Mouse (Mus musculus): Measurements from ENCODE around the gene Tmem179b. TPM values are rescaled to one million over a fixed set of nuclear protein-coding genes. Genes with fewer than 3 reads are reported as not detected.

Tmem179b gene
- polyA plus RNA-seq, 1 experiment from 2014 or later = 113 TPM

DNA sequence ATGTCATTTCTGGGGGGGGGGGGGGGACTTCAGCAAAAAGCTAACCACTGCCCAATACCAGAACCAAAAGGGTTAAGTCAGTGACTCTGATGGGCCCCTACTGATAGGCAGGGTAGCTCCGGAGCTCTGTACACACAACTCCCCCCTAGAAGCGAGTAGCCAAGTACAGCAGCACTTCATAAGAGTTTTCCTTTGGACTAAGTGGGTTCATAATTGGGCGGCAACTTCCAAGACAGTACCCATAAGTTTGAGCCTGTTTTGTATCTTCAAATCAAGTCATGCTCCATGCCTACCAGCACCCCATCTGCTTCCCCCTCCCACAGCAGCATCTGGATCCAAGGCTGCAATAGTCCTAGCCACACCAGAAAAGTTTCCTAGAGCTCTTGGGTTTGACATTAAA is 18.6 kb downstream of the Tmem179b start:
- ATAC-seq (replicated peaks; ENCODE audit: low FRiP score, low read depth) = no peak
- peaks cover 5% of the 10 kb centered on the region for H3K4me1 ChIP-seq (replicated peaks; ENCODE audit: insufficient read depth, low read length)
- H3K9ac ChIP-seq (ENCODE audit: low read depth, low read length) = no peak overlapping the region
- peaks cover 17% of the 10 kb centered on the region for H3K36me3 ChIP-seq (ENCODE audit: insufficient read depth, low read length)
- WGBS = 62% methylated on average over 3 of the region's 3 CpGs
- H3K27me3 ChIP-seq (ENCODE audit: insufficient read depth, low read length) = no peaks in the 10 kb centered on the region
- H3K9me3 ChIP-seq (replicated peaks; ENCODE audit: low read length) = no peaks in the 10 kb centered on the region
- H3K4me2 ChIP-seq (ENCODE audit: low read length) = no peak overlapping the region
- DNase-seq (ENCODE audit: low spot score) = no peak
- no peak overlapping the region for H3K4me3 ChIP-seq (replicated peaks; ENCODE audit: low read depth, low read length)
- no peak for TF ChIP-seq CTCF (IDR thresholded peaks at IDR 0.05; ENCODE audit: low read depth)
- no peak overlapping the region for H3K27ac ChIP-seq

DNA sequence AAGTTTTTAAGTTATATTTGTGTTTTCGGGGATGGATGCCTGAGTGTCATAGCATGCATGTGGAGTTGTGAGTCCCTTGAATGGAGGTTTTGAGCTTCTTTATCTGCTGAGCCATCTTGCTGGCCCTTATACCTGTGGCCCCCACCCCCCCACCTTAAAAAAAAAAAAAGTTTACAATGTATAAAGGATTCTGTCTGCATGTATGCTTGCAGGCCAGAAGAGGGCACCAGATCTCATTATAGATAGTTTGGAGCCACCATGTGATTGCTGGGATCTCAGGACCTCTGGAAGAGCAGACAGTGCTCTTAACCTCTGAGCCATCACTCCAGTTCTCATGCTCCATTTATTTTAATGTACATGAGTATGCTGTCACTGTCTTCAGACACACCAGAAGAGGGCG is 26.9 kb downstream of the Tmem179b start:
- Histone ChIP-seq H3K4me3 (replicated peaks; ENCODE audit: low read depth, low read length) (no peak overlapping the region), H3K27me3 (ENCODE audit: insufficient read depth, low read length) (no peaks in the 10 kb centered on the region), H3K4me2 (ENCODE audit: low read length) (no peak overlapping the region), H3K27ac (no peak overlapping the region), H3K4me1 (replicated peaks; ENCODE audit: insufficient read depth, low read length) (0 out of 2 replicates have a peak, but pooled peaks cover 5% of the 10 kb centered on the region), H3K9ac (ENCODE audit: low read depth, low read length) (no peak overlapping the region), H3K9me3 (replicated peaks; ENCODE audit: low read length) (no peaks in the 10 kb centered on the region), H3K36me3 (ENCODE audit: insufficient read depth, low read length) (peaks cover 54% of the 10 kb centered on the region)
- ATAC-seq (replicated peaks; ENCODE audit: low FRiP score, low read depth) = no peak
- peak; percentile 51 for DNase-seq (ENCODE audit: low spot score)
- peak; percentile 63 for TF ChIP-seq CTCF (IDR thresholded peaks at IDR 0.05; ENCODE audit: low read depth)
- 75% methylated on average over 2 of the region's 2 CpGs for WGBS

- 90% methylated on average over 1 of the region's 1 CpGs for WGBS
- H3K27me3 ChIP-seq (ENCODE audit: insufficient read depth, low read length) = no peaks in the 10 kb centered on the region
- H3K9me3 ChIP-seq (replicated peaks; ENCODE audit: low read length) = no peaks in the 10 kb centered on the region
- H3K36me3 ChIP-seq (ENCODE audit: insufficient read depth, low read length) = peaks cover 42% of the 10 kb centered on the region
- TF ChIP-seq CTCF (IDR thresholded peaks at IDR 0.05; ENCODE audit: low read depth) = no peak
- ATAC-seq (replicated peaks; ENCODE audit: low FRiP score, low read depth) (no peak), DNase-seq (ENCODE audit: low spot score) (no peak)
- peaks cover 11% of the 10 kb centered on the region; the same call in 1 of the 2 replicates for H3K4me1 ChIP-seq (replicated peaks; ENCODE audit: insufficient read depth, low read length)
- no peak overlapping the region for H3K27ac ChIP-seq
- no peak overlapping the region for H3K4me2 ChIP-seq (ENCODE audit: low read length)
- no peak overlapping the region for H3K4me3 ChIP-seq (replicated peaks; ENCODE audit: low read depth, low read length)
- H3K9ac ChIP-seq (ENCODE audit: low read depth, low read length) = no peak overlapping the region
Observed at GRCm38 (mm10) chr19:8745382-8745781, 28.9 kb downstream of the Tmem179b start.

GRCm38 (mm10) chr19:8742176-8742575 is 32.1 kb downstream of the Tmem179b start:
- DNase-seq (ENCODE audit: low spot score) (no peak), ATAC-seq (replicated peaks; ENCODE audit: low FRiP score, low read depth) (no peak)
- no peaks in the 10 kb centered on the region for H3K9me3 ChIP-seq (replicated peaks; ENCODE audit: low read length)
- H3K4me2 ChIP-seq (ENCODE audit: low read length) = peak overlapping the region; percentile 98
- H3K27me3 ChIP-seq (ENCODE audit: insufficient read depth, low read length) = no peaks in the 10 kb centered on the region
- H3K27ac ChIP-seq = peak overlapping the region; percentile 97
- H3K4me1 ChIP-seq (replicated peaks; ENCODE audit: insufficient read depth, low read length) = peaks cover 12% of the 10 kb centered on the region; the same call in 1 of the 2 replicates
- H3K4me3 ChIP-seq (replicated peaks; ENCODE audit: low read depth, low read length) = peak overlapping the region; percentile 68
- peaks cover 33% of the 10 kb centered on the region for H3K36me3 ChIP-seq (ENCODE audit: insufficient read depth, low read length)
- H3K9ac ChIP-seq (ENCODE audit: low read depth, low read length) = peak overlapping the region; percentile 81
- 12% methylated on average over 14 of the region's 14 CpGs for WGBS
- TF ChIP-seq CTCF (IDR thresholded peaks at IDR 0.05; ENCODE audit: low read depth) = no peak

- under 1% methylated on average over 36 of the region's 36 CpGs for WGBS
- H3K4me1 ChIP-seq (replicated peaks; ENCODE audit: insufficient read depth, low read length) = peaks cover 12% of the 10 kb centered on the region; the same call in 1 of the 2 replicates
- H3K9ac ChIP-seq (ENCODE audit: low read depth, low read length) = peak within 1 kb of the TSS; percentile 81
- H3K36me3 ChIP-seq (ENCODE audit: insufficient read depth, low read length) = peaks cover 31% of the 10 kb centered on the region
- ATAC-seq (replicated peaks; ENCODE audit: low FRiP score, low read depth) = peak; percentile 96
- TF ChIP-seq CTCF (IDR thresholded peaks at IDR 0.05; ENCODE audit: low read depth) = no peak
- H3K9me3 ChIP-seq (replicated peaks; ENCODE audit: low read length) = no peaks in the 10 kb centered on the region
- peak; percentile 99 for DNase-seq (ENCODE audit: low spot score)
- no peaks in the 10 kb centered on the region for H3K27me3 ChIP-seq (ENCODE audit: insufficient read depth, low read length)
- peak within 1 kb of the TSS; percentile 68 for H3K4me3 ChIP-seq (replicated peaks; ENCODE audit: low read depth, low read length)
- H3K27ac ChIP-seq = peak within 1 kb of the TSS; percentile 97
- peak within 1 kb of the TSS; percentile 98 for H3K4me2 ChIP-seq (ENCODE audit: low read length)
Observed at GRCm38 (mm10) chr19:8741243-8741869, 32.9 kb downstream of the Tmem179b start, which contains the start of gene Stx5a. TSS of gene Stx5a (plus strand) at chr19:8741413.

DNA sequence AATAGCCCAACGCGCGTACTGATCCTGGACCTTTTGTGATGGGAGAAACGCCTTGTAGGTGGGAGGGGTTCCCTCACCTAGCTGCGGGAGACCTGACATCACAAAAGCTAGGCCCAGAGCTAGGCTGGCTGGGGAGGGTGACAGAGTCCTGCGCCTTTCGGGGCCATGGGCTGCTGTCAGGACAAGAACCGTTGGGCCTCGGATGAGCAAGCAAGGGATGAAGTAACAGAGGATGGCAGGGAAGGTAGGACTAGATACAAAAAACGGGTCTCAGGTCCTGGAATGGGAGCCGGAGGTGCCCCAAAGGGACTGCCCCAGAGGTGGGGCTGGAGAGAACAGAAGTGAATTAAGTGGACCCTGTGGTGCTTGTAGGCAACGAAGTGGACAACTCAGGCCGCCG is 33.7 kb downstream of the Tmem179b start, which contains the start of gene 1700092M07Rik:
Gene 1700092M07Rik, plus strand, starts transcription at position 116 of the 400 bp plus-strand sequence.
- DNase-seq (ENCODE audit: low spot score) = no peak
- Histone ChIP-seq H3K9me3 (replicated peaks; ENCODE audit: low read length) (no peaks in the 10 kb centered on the region), H3K27ac (peak within 1 kb of the TSS; percentile 97), H3K4me2 (ENCODE audit: low read length) (peak within 1 kb of the TSS; percentile 98), H3K9ac (ENCODE audit: low read depth, low read length) (peak within 1 kb of the TSS; percentile 81), H3K36me3 (ENCODE audit: insufficient read depth, low read length) (peaks cover 23% of the 10 kb centered on the region), H3K27me3 (ENCODE audit: insufficient read depth, low read length) (no peaks in the 10 kb centered on the region), H3K4me1 (replicated peaks; ENCODE audit: insufficient read depth, low read length) (peaks cover 12% of the 10 kb centered on the region; the same call in 1 of the 2 replicates), H3K4me3 (replicated peaks; ENCODE audit: low read depth, low read length) (peak within 1 kb of the TSS; percentile 68)
- 56% methylated on average over 14 of the region's 14 CpGs for WGBS
- TF ChIP-seq CTCF (IDR thresholded peaks at IDR 0.05; ENCODE audit: low read depth) = no peak
- ATAC-seq (replicated peaks; ENCODE audit: low FRiP score, low read depth) = peak; percentile 6; the same call in 1 of the 2 replicates

Measured in kidney, postnatal 0 days (tissue).